Mouse (Mus musculus) ovary, postnatal 36 days (tissue): Measurements from ENCODE around the gene Sry.

ENCODE experiments used
- DNase-seq: peaks from one replicate; pipeline ENCODE4 v3.0.0; 2022; ENCODE audit warnings: low spot score, mixed read lengths

The Sry gene

GRCm38 (mm10) chrY:2663558-2663957 lies at the start of gene Sry:
Gene Sry, minus strand, starts transcription at chrY:2663658.
- no peak for DNase-seq
